Mouse (Mus musculus): Measurements from ENCODE around the gene Sik2.

- TF ChIP-seq CTCF (IDR thresholded peaks at IDR 0.05; ENCODE audit: control insufficient read depth, insufficient read depth, insufficient read length): no peak
- TF ChIP-seq CEBPB (IDR thresholded peaks at IDR 0.05; ENCODE audit: low read depth): no peak
- no peak for TF ChIP-seq MYOG (IDR thresholded peaks at IDR 0.05; ENCODE audit: control insufficient read depth, extremely low read depth, insufficient read length)
- no peak for TF ChIP-seq MYOD1 (IDR thresholded peaks at IDR 0.05; ENCODE audit: control insufficient read depth, insufficient read length, low read depth)
- no peak for TF ChIP-seq MAX (IDR thresholded peaks at IDR 0.05)
Observed at GRCm38 (mm10) chr9:50858681-50859080, 150.2 kb downstream of the Sik2 start.

All from C2C12 (cell line).